Mouse (Mus musculus) mouse trophoblast stem cell (cell line): ENCODE data around the gene Homer2.

Experiments used
- in situ Hi-C, 2 experiments: fragments of 300-500 bp; cut with MseI, MboI; formaldehyde crosslinking; loops; 2 replicates in 1 of 2; 3 replicates in 1 of 2; pipeline ENCODE4 v1.15.1; 2025

Gene Homer2

DNA sequence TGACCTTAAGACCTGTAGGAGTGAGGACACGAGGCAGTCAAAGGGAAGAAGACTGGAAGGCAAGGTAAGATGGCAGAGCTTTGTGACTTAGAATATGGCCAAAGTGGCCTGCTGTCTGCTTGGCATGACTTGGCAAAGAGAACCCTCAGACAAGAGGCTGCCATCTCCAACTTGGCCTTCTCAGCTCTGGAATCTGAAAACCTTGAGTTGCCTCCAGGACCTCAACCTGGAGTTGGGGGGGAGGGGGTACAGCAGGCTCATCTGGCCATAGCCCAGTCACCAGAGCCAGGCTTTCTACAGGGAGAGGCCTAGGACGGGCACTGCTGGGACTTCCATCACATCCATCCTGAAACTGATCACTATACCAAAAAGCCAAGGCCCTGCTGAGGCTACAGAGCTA lies 55.0 kb downstream of the Homer2 start:
- in situ Hi-C loops: no loop called here

DNA sequence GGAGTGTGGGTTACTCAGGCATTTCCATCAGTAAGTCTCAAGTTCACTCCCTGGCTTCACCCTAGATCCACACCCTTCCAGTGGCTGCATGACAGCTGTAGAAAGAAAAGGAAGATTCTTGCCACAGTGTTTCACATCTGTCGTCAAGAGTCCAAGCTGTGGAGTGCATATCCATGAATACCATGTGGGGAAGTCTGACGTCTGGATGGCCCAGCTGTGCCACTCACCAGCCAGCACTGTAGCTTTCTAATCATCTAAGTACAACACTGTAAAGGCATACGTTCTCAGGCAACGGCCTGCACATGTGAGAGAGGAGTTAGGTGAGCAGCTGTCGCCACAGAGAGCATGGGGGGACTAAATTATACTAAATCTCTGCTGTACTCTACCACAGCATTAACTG lies 56.0 kb downstream of the Homer2 start:
- in situ Hi-C loops: no loop called here

DNA sequence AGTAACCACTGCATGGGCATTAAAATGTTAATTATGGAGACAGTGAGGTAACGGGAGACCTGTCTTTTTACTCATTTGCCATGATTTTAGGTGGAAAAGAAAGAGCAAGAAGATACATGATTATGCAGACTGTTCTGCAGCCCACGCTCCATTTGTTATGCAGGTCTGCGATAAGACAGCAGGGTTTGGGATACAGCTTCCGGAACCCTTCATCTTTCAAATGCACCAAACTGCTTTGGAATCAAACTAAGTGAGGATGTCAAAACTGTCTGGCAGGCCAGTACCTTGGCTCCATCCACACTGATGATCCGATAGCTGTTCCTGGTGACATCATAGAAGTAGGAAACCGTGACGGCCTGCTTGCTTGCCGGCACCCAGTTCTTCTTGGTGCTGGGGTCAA lies 58.1 kb downstream of the Homer2 start:
- in situ Hi-C loops: no loop called here

DNA sequence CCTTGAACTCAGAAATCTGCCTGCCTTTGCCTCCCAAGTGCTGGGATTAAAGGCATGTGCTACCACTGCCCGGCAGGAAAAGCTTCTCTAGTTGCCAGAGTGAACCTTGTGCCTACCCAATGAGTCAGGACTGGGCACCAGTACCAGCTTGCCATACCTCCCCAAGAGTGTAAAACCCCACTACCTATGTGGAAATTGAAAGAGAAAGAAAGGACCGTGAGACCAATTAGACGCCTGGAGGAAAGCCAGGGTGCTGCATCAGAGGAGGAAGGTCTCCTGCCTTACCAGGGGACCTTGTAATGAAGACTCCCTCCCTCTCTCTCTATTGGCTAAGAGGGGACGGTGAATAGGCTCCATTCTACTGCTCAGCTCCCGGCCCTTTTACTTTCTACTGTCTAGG lies 59.4 kb downstream of the Homer2 start:
- in situ Hi-C loops: no loop called here

DNA sequence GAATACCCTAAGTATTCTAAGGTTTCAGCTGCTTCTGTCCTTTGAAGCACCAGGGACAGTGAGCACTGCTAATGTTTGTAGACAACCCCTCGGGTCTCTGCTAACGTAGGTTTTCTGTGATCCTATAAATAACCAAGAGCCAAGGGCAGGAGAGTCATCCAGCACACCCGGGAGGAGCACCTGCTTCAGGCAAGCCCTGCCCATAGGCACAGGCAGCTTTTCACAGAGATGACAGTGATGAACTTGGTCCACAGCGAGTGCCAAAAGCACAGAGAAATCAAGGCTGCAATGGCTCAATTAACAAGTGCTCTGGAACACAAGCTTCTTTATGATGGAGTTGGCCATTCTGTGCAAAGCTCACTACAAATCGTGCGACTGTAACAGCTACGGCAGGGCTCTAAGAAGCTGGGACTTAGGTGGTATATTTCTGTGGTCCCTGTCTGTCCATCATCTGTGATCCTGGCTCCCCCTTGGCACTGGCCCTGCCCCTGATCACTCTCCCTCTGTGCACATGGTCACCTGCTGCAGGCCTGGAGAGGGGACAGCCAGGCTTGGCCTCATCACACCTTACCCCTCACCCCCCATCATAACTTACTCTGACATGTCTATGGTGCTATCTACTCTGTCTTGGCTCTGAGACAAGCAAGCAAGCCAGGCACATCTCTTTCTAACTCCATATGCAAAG lies 62.6 kb downstream of the Homer2 start:
- in situ Hi-C loops: no loop called here

DNA sequence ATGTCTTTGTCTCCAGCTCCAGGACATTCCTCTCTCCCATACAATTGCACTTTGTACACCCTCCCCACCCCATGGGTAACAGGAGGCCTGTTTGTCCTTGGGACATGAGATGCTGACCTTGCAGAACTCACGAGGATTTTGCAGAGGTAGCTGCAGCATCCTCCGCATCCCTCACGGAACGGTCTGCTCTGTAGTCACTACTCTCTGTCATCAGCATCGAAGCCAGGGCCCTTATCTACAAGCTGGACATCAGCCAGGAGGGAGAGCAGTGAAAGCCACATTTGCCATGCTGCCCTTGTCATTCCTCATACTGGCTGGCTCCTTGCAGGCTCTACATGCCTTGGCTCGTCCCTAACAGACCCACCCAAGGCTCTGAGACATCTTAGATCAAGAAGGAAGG lies 66.2 kb downstream of the Homer2 start:
- in situ Hi-C loops: no loop called here

DNA sequence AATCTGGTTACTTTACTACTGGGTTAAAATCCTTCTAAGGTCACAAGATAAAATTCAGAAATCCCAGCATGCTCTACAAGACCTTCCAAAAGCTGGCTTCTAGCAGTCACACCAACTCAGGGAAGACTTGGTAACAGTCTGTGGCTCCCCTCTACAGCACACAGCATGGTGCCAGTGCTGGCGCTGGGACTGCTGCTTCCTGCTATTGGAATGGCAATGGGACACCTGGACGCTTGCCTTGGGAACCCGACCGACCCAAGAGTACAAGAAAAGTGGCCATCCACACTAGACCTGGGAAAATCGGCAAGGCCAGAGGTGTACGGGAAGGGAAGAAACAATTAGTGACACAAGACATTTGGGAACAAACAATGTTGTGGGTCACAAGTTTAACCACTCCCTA lies 74.7 kb downstream of the Homer2 start:
- in situ Hi-C loops: no loop called here

DNA sequence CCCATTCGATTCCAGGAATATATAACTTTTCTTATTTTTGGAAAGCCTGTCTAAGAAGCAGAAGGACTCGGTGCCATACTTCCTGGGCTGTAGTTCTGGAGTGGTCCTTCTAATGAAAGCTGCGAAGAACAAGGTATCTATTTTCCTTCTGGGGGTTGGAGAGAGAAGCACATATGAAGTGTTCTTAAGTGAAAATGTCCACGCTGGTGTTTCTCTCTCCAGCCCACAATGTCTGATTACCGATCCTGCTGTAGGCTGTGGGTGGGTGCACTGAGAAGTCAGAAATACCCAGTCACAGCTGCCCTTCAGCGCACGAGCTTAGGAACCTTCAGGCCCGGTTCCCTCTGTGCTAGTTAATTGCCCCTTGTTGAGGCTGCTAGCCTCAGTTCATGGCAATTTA lies 76.1 kb downstream of the Homer2 start:
- in situ Hi-C loops: no loop called here

DNA sequence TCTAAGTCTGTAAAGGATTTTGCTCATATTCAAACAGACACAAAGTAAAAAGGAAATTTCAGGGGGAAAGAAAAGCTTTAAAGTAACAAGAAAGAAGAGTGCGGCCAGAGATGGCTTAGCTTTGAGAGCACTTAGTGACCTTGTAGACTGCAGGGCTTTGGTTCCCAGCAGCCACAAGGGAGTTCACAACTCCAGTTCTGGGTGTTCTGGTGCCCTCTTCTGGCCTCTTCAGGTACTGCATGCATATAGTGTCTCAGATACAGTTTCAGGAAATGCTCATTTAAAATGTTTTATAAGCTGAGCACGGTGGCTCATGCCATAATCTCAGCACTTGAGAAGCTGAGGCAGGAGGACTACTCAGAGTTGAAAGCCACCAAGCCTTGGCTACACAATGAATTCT lies 80.9 kb downstream of the Homer2 start:
- in situ Hi-C loops: no loop called here

DNA sequence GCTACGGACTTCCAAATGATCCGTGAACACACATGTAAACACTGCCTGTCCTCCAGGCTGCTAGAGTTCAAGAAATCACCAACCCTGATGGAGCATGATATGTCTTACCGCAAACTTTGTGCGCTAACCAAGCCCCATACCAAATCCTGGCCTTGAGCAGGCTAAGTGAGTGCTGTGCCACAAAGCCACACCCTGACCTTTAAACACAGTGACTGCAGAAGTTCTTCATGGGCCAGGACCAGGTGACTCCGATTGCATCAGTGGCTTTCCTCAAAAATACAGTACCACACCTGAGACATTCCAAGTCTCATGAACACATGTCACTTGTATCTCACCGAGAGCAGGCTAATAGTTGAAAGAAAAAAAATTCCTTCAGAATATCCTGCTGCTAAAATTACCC lies 83.6 kb downstream of the Homer2 start:
- in situ Hi-C loops: no loop called here

DNA sequence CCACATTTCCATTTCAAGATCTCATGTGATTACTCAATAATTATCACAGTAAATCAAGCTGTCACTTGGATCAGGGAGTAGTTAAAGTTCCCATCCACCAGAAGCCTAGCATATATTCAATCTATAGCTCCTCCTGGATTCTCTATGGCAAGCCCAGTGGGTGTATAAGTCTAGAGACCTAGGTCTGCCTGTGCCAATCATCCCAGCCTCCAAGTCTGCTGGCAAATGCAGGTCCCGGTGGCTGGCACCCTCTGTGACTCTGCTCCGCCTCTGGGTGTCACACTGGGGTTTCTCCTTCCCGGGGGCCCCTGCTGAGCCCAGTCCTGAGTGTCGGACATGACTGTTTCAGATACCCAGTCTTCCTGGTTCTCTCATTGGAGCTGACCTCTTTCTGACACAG lies 84.5 kb downstream of the Homer2 start:
- in situ Hi-C loops: no loop called here

DNA sequence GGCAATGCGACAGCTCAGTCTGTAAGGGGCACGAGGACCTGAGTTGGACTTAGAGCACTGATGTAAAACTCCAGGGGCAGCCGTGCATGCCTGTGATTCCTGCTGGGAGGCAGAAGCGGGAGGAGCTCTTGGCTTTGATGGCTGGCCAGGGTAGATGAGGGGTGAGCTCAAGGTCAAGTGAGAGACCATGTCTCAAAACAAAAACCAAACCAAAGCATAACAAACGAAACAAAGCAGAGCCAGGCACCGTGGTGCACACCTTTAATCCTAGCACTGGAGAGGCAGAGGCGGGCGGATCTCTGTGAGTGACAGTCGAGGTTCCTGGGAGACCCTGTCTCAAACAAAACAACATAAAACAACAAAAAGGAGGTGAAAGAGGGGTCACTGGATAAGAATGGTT lies 92.3 kb downstream of the Homer2 start:
- in situ Hi-C loops: no loop called here

DNA sequence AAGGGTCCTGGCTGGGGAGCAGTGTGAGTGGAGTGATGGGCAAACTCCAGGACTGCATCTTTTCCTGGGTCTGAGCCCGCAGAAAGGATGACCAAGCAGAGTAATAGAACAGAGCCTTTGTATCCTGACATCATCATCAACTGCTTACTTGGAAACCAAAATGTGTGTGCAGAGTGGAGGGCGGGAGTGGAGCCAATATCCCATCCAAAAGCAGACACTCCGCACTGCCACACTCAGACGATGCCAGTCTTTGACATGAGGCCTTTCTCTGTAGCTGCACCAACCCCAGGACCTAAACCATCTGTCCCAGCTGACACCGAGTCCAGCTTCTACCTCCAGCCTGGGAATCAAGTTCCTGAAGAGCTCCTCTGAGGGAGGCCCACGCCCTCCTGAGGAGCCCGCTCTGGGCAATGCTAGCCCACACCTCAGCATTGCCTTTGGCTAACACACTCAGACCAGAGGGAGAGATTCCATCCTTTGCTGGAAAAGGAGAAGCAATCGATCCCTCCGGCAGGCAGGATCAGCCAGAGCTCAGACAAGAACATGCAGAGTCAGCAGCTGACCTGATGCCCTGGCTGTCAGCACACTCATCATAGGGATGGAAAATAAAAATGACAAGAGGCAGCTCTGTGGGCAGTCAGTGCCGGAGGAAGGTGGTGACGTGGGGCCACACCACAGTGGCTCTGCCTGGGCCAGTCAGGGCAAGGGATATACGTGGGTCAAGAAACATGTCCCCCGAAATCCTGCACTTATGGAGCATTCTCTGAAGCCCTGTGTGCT lies 94.3 kb downstream of the Homer2 start:
- in situ Hi-C loops: no loop called here

DNA sequence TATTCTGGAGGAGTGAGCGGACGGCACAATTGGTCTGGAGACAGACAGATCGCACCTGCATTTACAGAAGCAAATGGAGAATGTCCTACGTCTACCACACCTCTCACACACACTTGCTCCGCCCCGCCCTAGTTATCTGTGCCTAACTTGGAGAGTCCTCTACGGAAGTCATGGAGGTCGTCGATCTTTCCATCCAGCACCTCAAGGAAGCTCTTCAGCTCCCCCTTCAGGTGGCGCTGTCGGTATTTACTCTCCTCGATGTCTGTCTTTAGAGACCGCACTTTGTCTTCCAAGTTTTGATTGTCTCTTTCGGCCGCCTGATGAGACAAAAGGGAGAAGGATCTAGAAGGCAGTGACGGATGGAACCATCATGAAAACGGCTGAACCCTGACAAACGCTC lies 97.2 kb downstream of the Homer2 start:
- in situ Hi-C loops: no loop called here

DNA sequence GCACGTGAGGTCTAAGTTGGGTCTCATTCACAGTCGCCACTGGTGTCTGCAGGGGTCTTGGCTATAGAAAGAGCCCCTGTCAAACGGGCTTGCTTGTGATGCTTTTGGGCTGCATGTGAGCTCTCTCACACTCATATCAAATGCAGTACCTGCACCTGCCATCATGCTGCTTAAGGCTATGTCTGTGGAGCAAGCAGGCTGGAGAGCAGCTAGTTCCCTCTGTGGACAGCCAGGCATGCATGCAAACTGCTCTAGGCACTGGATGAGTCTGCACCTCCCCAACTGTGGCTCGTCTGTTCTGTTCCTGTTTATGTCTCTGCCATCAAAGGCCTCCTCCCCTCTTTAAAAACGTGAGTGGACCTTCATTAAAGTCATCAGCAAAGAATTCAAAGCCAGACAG lies 100.9 kb downstream of the Homer2 start:
- in situ Hi-C loops: no loop called here

DNA sequence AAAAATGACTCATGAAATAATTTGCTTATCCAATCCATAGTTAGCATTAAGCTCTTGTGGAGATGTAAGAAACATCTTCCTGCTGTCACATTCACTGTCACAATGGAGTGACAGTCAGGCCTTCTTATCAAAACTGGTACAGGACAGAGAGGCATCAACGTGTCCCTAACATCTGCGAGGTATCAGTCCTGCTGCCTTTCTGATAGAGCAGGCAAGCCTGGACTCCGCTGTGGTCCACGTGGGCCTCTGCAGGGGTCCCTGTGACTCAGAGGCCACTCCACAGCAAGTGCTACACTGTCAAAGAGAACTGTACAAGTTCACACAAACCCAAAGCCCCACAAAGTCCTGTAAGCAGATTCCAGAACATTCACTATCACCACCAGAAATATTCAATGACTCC lies 101.8 kb downstream of the Homer2 start:
- in situ Hi-C loops: no loop called here

DNA sequence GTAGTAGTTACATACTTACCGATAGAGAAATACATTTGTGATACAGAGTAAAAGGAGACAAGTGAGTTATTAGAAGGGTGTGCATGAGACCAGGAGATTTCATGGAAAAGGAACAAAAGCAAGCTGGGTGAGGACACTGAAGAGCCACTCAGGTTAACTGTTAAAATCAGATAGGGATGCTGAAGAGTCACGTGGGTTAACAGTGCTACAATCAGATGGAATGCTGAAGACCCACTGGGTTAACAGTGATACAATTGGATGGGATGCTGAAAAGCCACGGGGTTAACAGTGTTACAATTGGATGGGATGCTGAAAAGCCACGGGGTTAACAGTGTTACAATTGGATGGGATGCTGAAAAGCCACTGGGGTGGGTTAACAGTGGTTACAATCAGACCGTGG lies 102.3 kb downstream of the Homer2 start:
- in situ Hi-C loops: no loop called here

DNA sequence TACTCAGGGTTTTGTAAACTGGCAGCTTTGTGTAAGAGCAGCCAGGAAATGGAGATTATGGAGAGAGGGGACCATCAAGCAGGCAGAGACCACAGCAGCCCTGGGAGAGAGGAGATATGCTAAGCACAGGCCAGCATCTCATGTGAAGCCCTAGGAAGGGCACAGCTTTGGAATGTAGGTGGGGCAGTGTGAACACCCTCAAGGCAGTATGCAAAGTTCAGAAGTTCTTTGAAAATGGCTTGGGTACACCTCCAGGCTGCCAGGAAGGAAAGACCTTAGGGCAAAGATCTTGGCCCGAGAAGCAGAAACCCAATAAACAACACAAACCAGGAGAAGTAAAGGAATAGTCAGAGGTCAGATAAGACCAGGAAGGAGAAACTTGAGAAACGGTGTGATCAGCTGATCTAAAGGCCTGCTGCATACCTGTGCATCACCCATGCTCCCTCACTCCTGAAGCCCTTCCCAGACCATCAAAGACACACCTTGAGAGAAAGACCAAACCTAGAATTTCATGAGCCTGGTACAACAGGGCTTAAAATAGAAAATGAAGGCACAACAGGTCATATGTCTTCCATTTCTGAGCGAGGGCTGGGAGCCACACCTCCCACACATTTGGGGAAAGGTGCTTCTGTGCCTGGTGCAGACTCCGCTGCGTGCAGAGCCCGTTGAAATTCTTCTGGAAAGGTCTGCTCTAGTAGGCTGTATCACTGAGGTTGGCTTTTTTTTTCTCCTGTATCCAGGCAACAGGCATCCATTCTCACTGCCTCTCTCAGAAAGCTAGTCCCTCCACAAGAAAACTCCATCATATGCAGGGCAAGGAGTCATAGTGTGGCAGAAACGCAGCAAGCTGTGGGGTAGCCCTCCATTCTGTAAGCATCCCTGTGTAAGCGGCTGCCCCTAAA lies 107.7 kb downstream of the Homer2 start:
- in situ Hi-C loops: no loop called here

DNA sequence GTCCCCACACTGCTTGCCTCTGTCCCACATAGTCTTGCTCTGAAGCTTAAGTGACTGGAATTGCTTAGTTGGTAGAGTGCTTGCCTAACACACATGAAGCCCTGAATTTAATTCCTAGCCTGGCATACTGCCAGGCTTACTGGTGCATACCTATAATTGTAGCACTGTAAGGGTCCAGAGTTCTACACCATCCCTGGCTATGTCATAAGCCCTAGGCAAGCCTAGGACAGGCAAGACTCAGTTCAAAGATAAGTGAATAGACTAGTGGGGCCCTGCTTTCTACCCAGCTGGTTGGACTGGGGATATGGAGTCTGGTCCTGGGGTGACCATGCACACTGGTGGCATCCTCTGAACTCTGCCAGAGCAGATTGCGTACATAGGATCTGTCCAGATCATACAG lies 109.7 kb downstream of the Homer2 start:
- in situ Hi-C loops: no loop called here

DNA sequence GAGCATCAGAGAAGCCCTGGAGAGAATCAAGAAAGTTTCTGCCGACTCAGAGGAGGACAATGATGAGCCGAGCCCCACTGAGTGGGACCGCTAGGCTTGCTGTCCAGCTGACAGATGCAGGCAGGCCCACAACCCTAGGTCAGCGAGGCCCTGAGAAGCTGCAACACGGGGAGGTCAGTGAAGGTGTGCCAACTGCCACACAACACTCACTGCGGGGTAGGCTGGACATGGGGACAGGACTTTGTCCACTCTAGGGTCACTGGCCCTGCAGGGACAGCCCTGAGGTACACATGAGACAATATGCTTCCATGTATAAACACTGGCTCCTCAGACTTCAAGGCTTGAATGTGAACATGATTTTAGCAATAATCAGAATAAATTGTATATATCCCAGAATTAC lies 111.2 kb downstream of the Homer2 start:
- in situ Hi-C loops: no loop called here

DNA sequence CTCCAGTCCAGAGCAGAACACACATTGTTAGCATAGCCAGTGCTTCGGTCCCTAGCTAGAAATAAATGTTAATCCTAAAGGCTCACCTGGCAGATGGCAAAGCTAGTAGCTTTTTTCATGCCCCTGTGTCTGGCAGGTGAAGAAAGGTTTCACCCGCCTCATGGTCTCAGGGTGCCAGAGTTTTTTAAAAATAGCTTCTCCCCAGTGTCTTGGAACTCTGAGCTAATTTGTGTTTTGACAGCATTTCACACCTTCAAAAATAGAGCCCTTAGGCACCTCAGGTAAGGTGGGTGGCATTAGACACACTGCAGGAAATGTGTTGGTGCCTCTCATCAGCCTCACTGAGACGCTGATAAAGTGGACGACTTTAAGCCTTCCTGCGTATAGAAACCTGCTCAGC lies 112.3 kb downstream of the Homer2 start:
- in situ Hi-C loops: no loop called here

DNA sequence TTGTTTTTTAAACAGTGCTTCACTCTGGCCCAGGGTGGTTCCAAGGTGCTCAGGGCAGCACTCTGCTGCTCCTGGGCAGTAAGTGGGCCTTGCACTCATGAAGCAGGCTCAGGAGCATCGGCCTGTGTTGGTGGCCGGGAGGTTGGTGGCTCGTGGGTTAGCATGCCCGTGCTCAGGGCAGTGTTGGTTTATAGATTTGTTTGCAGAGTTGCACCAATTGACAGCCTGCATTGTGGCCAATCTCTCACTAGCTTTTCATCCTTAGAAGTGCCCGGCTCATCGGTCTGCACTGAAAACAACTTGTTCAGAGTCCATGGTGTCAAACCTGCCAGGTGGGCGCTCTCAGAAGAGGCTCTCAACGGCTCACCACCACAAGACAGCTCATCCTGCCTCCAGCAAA lies 113.9 kb downstream of the Homer2 start:
- in situ Hi-C loops: no loop called here

DNA sequence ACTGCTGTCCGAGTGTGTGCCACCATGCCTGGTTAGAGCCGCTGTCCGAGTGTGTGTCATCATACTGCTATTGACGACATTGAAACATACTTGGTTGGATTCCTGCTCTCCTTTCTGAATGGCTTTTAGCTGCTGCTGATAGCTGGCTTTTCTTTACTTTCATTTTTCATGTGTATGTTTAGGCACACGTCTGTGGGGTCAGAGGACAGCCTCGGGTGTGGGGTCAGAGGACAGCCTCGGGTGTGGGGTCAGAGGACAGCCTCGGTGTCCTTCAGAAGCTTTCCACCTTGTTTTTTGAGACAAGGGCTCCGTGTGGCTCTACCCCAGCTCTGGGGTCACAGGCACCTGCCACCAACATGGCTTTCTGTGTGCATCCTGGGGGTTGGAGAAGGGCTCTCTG lies 114.6 kb downstream of the Homer2 start:
- in situ Hi-C loops: no loop called here
